Mouse (Mus musculus) heart, embryonic 11.5 days (tissue): ENCODE results near the gene Amh. TPM values are rescaled to one million over a fixed set of nuclear protein-coding genes. Genes with fewer than 3 reads are reported as not detected.

Experiments used
- ATAC-seq: fragments of 200-750 bp; cut with Nextera tagmentation; replicated peaks from 2 replicates; pipeline ENCODE4 v1.8.0; 2017; ENCODE audit warnings: moderate library complexity; ENCODE audit not compliant: insufficient number of reproducible peaks, low FRiP score, low TSS enrichment
- H3K27ac ChIP-seq: fragments of 300-500 bp; sonication (generic); 2 replicates; pipeline ENCODE4 v1.5.1; 2014; ENCODE audit warnings: mild to moderate bottlenecking, low read depth, low read length
- H3K27me3 ChIP-seq: fragments of 300-500 bp; sonication (generic); 2 replicates; pipeline ENCODE4 v1.6.1; 2014; ENCODE audit warnings: mild to moderate bottlenecking, low read length, mixed read lengths; ENCODE audit not compliant: control insufficient read depth, insufficient read depth
- H3K36me3 ChIP-seq: fragments of 300-500 bp; sonication (generic); 2 replicates; pipeline ENCODE4 v1.6.1; 2014; ENCODE audit warnings: mild to moderate bottlenecking, low read length, moderate library complexity, mixed read lengths; ENCODE audit not compliant: control insufficient read depth, insufficient read depth
- H3K4me1 ChIP-seq: fragments of 300-500 bp; sonication (generic); 2 replicates; pipeline ENCODE4 v1.6.1; 2014; ENCODE audit warnings: low read length; ENCODE audit not compliant: control insufficient read depth, insufficient read depth
- H3K4me2 ChIP-seq: fragments of 300-500 bp; sonication (generic); 2 replicates; pipeline ENCODE4 v1.6.1; 2014; ENCODE audit warnings: mild to moderate bottlenecking, moderate library complexity
- H3K4me3 ChIP-seq: fragments of 300-500 bp; sonication (generic); 2 replicates; pipeline ENCODE4 v1.5.1; 2014; ENCODE audit warnings: low read depth, low read length
- H3K9ac ChIP-seq: fragments of 300-500 bp; sonication (generic); 2 replicates; pipeline ENCODE4 v1.6.1; 2014; ENCODE audit warnings: mild to moderate bottlenecking, low read depth, low read length, moderate library complexity
- H3K9me3 ChIP-seq: fragments of 300-500 bp; sonication (generic); replicated peaks from 2 replicates; pipeline ENCODE4 v1.6.1; 2016; ENCODE audit warnings: low read length; ENCODE audit not compliant: control insufficient read depth
- WGBS: fragments of 180-500 bp; shearing (Covaris S2); extraction: QIAGEN DNeasy Blood & Tissue Kit; methylation state at CpG from one replicate; pipeline ENCODE4 v1.1.7; 2014; ENCODE audit not compliant: insufficient replicate concordance; 5-methylcytosine and 5-hydroxymethylcytosine counted together
- microRNA counts: library from miRNA; unstranded; fragments of <30 nt; microRNA quantifications from one replicate; lab custom pipeline; 2015
- microRNA-seq: library from miRNA; unstranded; fragments of <30 nt; microRNA quantifications from one replicate; pipeline ENCODE4, GENCODE M21; 2016; ENCODE audit warnings: borderline number of aligned reads
- polyA plus RNA-seq: library from polyadenylated mRNA; unstranded; fragments of >200 nt; fragmentation: Nextera tagmentation; extraction: Ambion mirVana; gene quantifications from 2 replicates; pipeline ENCODE4 v1.2.1, GENCODE M21; 2014

Amh gene
- polyA plus RNA-seq, 1 experiment from 2014 or later = 0.11 TPM

GRCm38 (mm10) chr10:80856908-80857307 is 51.9 kb downstream of the Amh start:
- ATAC-seq = no peak

More at GRCm38 (mm10) chr10:80856908-80857307, 51.9 kb downstream of the Amh start:
- Histone ChIP-seq H3K4me2 (peak overlapping the region; percentile 100), H3K4me3 (peak overlapping the region; percentile 23; the same call in 1 of the 2 replicates), H3K9me3 (no peaks in the 10 kb centered on the region), H3K27me3 (no peaks in the 10 kb centered on the region), H3K27ac (peak overlapping the region; percentile 88; the same call in 1 of the 2 replicates), H3K4me1 (peaks cover 18% of the 10 kb centered on the region), H3K9ac (peak overlapping the region; percentile 61), H3K36me3 (peaks cover 7% of the 10 kb centered on the region)
- 70% methylated on average over 5 of the region's 5 CpGs for WGBS

MicroRNAs within 50 kb of the gene (microRNA counts, 519-probe panel; counts per million panel counts)
- 32.2 counts per million for microRNA mmu-miR-1982 (lab: Ali Mortazavi, UCI)

Small RNAs within 50 kb of the gene (microRNA-seq; reads per million reads assigned to microRNA genes)
- 4.3 reads per million, percentile 36 among the genes with 10 or more reads in this experiment for gene Mir1982

Other genes starting within 250 kb of the Amh start
- gene Rexo1, start 243.7 kb upstream of the Amh start, polyA plus RNA-seq = 18.0 and 18.1 TPM in 2 replicates
- gene Klf16, start 227.9 kb upstream of the Amh start, polyA plus RNA-seq = 4.9 and 5.5 TPM in 2 replicates
- 94.3 and 100 TPM in 2 replicates for gene Abhd17a, start 214.9 kb upstream of the Amh start, polyA plus RNA-seq
- 76.9 and 78.1 TPM in 2 replicates for gene Scamp4, start 202.4 kb upstream of the Amh start, polyA plus RNA-seq
- gene Adat3, start 202.4 kb upstream of the Amh start, polyA plus RNA-seq = 6.2 and 6.6 TPM in 2 replicates
- gene Gm49322, start 199.2 kb upstream of the Amh start, polyA plus RNA-seq = 0.83 and 0.84 TPM in 2 replicates
- 64.6 and 67.6 TPM in 2 replicates for gene Csnk1g2, start 182.4 kb upstream of the Amh start, polyA plus RNA-seq
- gene Btbd2, start 148.2 kb upstream of the Amh start, polyA plus RNA-seq = 37.6 and 47.0 TPM in 2 replicates
- gene Mknk2, start 127.1 kb upstream of the Amh start, polyA plus RNA-seq = 62.1 and 68.8 TPM in 2 replicates
- gene Mob3a, start 103.3 kb upstream of the Amh start, polyA plus RNA-seq = 38.9 and 39.0 TPM in 2 replicates
- gene Izumo4, start 103.1 kb upstream of the Amh start, polyA plus RNA-seq = 8.2 and 8.5 TPM in 2 replicates
- 51.5 and 59.3 TPM in 2 replicates for gene Ap3d1, start 63.0 kb upstream of the Amh start, polyA plus RNA-seq
- gene Dot1l, start 50.0 kb upstream of the Amh start, polyA plus RNA-seq = 23.1 and 27.3 TPM in 2 replicates
- 68.6 and 68.7 TPM in 2 replicates for gene Sf3a2, start 7.0 kb upstream of the Amh start, polyA plus RNA-seq
- gene Plekhj1, start 6.6 kb upstream of the Amh start, polyA plus RNA-seq = 89.0 and 97.7 TPM in 2 replicates
- 8.0 and 10.0 TPM in 2 replicates for gene Jsrp1, start 8.3 kb downstream of the Amh start, polyA plus RNA-seq
- 1,894 and 1,935 TPM in 2 replicates for gene Oaz1, start 21.4 kb downstream of the Amh start, polyA plus RNA-seq
- 0.14 TPM in 1 of 2 replicates, not detected in the other for gene Lingo3, start 38.8 kb downstream of the Amh start, polyA plus RNA-seq
- gene Lsm7, start 50.0 kb downstream of the Amh start, polyA plus RNA-seq = 201 and 218 TPM in 2 replicates
- 22.9 and 26.3 TPM in 2 replicates for gene Sppl2b, start 50.0 kb downstream of the Amh start, polyA plus RNA-seq
- gene Tmprss9, start 66.6 kb downstream of the Amh start, polyA plus RNA-seq = not detected in 2 replicates
- gene Timm13, start 95.7 kb downstream of the Amh start, polyA plus RNA-seq = 300 and 340 TPM in 2 replicates
- gene Lmnb2, start 113.0 kb downstream of the Amh start, polyA plus RNA-seq = 7.9 and 11.6 TPM in 2 replicates
- gene Gadd45b, start 124.8 kb downstream of the Amh start, polyA plus RNA-seq = 21.3 and 25.6 TPM in 2 replicates
- 1.4 TPM in 2 replicates for gene Gng7, start 209.7 kb downstream of the Amh start, polyA plus RNA-seq
- 0.13 TPM in 1 of 2 replicates, not detected in the other for gene Diras1, start 220.4 kb downstream of the Amh start, polyA plus RNA-seq
- gene Slc39a3, start 232.2 kb downstream of the Amh start, polyA plus RNA-seq = 3.9 and 4.1 TPM in 2 replicates